Mouse (Mus musculus) small intestine, adult 2 months (tissue): ENCODE data around the gene Hyal3. TPM values are rescaled to one million over a fixed set of nuclear protein-coding genes. Genes with fewer than 3 reads are reported as not detected.

ENCODE experiments used
- H3K27ac ChIP-seq: fragments of 200-500 bp; 2 replicates; pipeline ENCODE4 v1.5.1; 2012; ENCODE audit warnings: low read depth, low read length, control low read depth, inconsistent platforms; ENCODE audit not compliant: insufficient read depth
- H3K27me3 ChIP-seq: fragments of 200-500 bp; 2 replicates; pipeline ENCODE4 v1.6.1; 2012; ENCODE audit warnings: mild to moderate bottlenecking, moderate library complexity, low read length, inconsistent platforms; ENCODE audit not compliant: control insufficient read depth, insufficient read depth
- H3K36me3 ChIP-seq: fragments of 200-500 bp; 2 replicates; pipeline ENCODE4 v1.6.1; 2012; ENCODE audit warnings: mild to moderate bottlenecking, low read length, control low read depth, inconsistent platforms; ENCODE audit not compliant: control insufficient read depth, insufficient read depth
- H3K4me1 ChIP-seq: fragments of 200-500 bp; 2 replicates; pipeline ENCODE4 v1.6.1; 2012; ENCODE audit warnings: low read length, inconsistent platforms, mixed read lengths; ENCODE audit not compliant: control insufficient read depth, insufficient read depth, insufficient read length
- H3K4me3 ChIP-seq: fragments of 200-500 bp; 2 replicates; pipeline ENCODE4 v1.5.1; 2012; ENCODE audit warnings: low read depth, mild to moderate bottlenecking, control low read depth, inconsistent platforms, low read length, moderate library complexity
- CTCF ChIP-seq: fragments of 200-500 bp; IDR thresholded peaks from 2 replicates; pipeline ENCODE4 v1.5.1; 2012; ENCODE audit warnings: low read depth, mild to moderate bottlenecking, control low read depth, inconsistent platforms, low read length, moderate library complexity, mixed read lengths; ENCODE audit not compliant: insufficient replicate concordance, insufficient read length; ENCODE audit errors: extremely low read depth
- POLR2A ChIP-seq: fragments of 200-500 bp; IDR thresholded peaks from 2 replicates; pipeline ENCODE4 v1.6.1; 2012; ENCODE audit warnings: low read depth, mild to moderate bottlenecking, control low read depth, inconsistent platforms, low read length, moderate library complexity
- WGBS: fragments of 180-500 bp; shearing (Covaris S2); methylation state at CpG from one replicate; pipeline ENCODE4 v1.1.7; 2018; 5-methylcytosine and 5-hydroxymethylcytosine counted together
- polyA plus RNA-seq: library from polyadenylated mRNA; depleted of rRNA; stranded (reverse); fragments of >200 nt; gene quantifications from 2 replicates; pipeline ENCODE4 v1.2.3, GENCODE M21; 2012; rRNA removed

The Hyal3 gene
- polyA plus RNA-seq, 1 experiment: 0.89 TPM

DNA sequence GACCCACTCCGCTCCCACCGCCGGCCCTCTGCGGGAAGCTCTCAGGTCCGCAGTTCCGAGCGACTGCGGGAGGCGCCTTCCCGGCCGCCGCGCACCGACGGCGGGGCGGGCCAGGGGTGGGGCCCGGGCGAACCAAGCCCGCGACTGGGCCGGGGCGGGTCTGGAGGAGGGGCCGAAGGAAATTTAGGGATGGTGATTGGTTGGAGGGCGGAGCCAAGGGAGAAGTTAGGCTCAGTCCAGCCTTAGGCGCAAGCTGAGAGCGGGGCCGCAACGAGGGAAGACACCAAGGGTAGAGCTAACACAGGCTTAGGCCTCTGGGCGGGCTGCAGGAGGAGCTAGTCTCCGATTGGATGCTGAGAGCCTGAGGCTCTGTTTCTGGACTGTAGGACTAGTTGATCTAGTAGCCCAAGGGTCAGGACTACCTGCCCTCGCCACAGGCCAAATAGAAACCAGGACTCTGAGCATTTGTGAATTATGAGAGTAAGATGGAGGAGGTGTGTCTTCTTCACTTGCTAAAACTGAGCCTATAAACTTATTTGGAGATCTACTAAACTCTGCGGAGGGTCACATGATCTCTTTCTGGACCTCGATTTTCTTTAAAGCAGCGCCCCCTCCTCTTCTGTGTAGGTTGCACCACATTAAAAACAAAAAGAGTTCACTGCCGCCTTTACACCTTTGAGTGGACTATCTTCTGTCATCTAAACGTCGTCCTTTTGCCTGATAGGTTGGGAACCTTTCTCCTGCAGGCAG is 54.8 kb downstream of the Hyal3 start, which contains the start of gene Gnai2:
Gene Gnai2, minus strand, starts transcription at position 89 of the 750 bp plus-strand sequence.
- peaks cover 17% of the 10 kb centered on the region for H3K4me1 ChIP-seq
- 4% methylated on average over 38 of the region's 38 CpGs for WGBS
- H3K36me3 ChIP-seq: no peaks in the 10 kb centered on the region
- H3K27me3 ChIP-seq: no peaks in the 10 kb centered on the region
- TF ChIP-seq CTCF (peak; percentile 29; the same call in 1 of the 2 replicates), POLR2A (peak; percentile 89)
- peak within 1 kb of the TSS; percentile 92 for H3K4me3 ChIP-seq
- H3K27ac ChIP-seq: peak within 1 kb of the TSS; percentile 77

Other genes with a start within 250 kb of the Hyal3 start
- gene Hemk1, start 242.5 kb upstream of the Hyal3 start, polyA plus RNA-seq: 9.8 and 9.9 TPM in 2 replicates
- gene 6430571L13Rik, start 240.2 kb upstream of the Hyal3 start, polyA plus RNA-seq: 0.10 and 0.25 TPM in 2 replicates
- 2.9 and 5.3 TPM in 2 replicates for gene Cacna2d2, start 181.2 kb upstream of the Hyal3 start, polyA plus RNA-seq
- 32.0 and 63.5 TPM in 2 replicates for gene Tmem115, start 46.9 kb upstream of the Hyal3 start, polyA plus RNA-seq
- 35.6 and 47.7 TPM in 2 replicates for gene Cyb561d2, start 38.6 kb upstream of the Hyal3 start, polyA plus RNA-seq
- 15.6 and 23.3 TPM in 2 replicates for gene Nprl2, start 38.6 kb upstream of the Hyal3 start, polyA plus RNA-seq
- gene Zmynd10, start 33.5 kb upstream of the Hyal3 start, polyA plus RNA-seq: 0.32 and 0.69 TPM in 2 replicates
- gene Rassf1, start 29.3 kb upstream of the Hyal3 start, polyA plus RNA-seq: 14.1 and 33.2 TPM in 2 replicates
- gene Tusc2, start 17.6 kb upstream of the Hyal3 start, polyA plus RNA-seq: 38.8 and 49.7 TPM in 2 replicates
- gene Hyal2, start 12.9 kb upstream of the Hyal3 start, polyA plus RNA-seq: 119 and 213 TPM in 2 replicates
- 2.3 and 2.6 TPM in 2 replicates for gene Hyal1, start 3.9 kb upstream of the Hyal3 start, polyA plus RNA-seq
- 26.3 and 46.3 TPM in 2 replicates for gene Naa80, start 1.9 kb upstream of the Hyal3 start, polyA plus RNA-seq
- gene Ifrd2, start 6.8 kb downstream of the Hyal3 start, polyA plus RNA-seq: 33.2 and 55.4 TPM in 2 replicates
- 33.5 and 55.4 TPM in 2 replicates for gene Sema3b, start 28.4 kb downstream of the Hyal3 start, polyA plus RNA-seq
- 264 and 501 TPM in 2 replicates for gene Gnai2, start 54.5 kb downstream of the Hyal3 start, polyA plus RNA-seq
- 2.8 and 48.7 TPM in 2 replicates for gene Slc38a3, start 88.7 kb downstream of the Hyal3 start, polyA plus RNA-seq
- gene Gnat1, start 98.9 kb downstream of the Hyal3 start, polyA plus RNA-seq: 0.13 and 0.17 TPM in 2 replicates
- 24.2 and 30.7 TPM in 2 replicates for gene Sema3f, start 129.7 kb downstream of the Hyal3 start, polyA plus RNA-seq
- 18.0 and 48.9 TPM in 2 replicates for gene Rbm5, start 190.2 kb downstream of the Hyal3 start, polyA plus RNA-seq